Mouse (Mus musculus) E14TG2a.4 (cell line): ENCODE results near the gene Dgkz.

ENCODE experiments used
- H3K27me3 ChIP-seq: 2 replicates; pipeline ENCODE4 v1.6.1; 2014; ENCODE audit warnings: low read length, control low read depth; ENCODE audit not compliant: insufficient read depth
- H3K36me3 ChIP-seq: 2 replicates; pipeline ENCODE4 v1.6.1; 2014; ENCODE audit warnings: low read length, control low read depth; ENCODE audit not compliant: insufficient read depth
- H3K4me1 ChIP-seq: replicated peaks from 2 replicates; pipeline ENCODE4 v1.6.1; 2014; ENCODE audit warnings: low read depth, low read length, control low read depth
- H3K4me3 ChIP-seq: replicated peaks from 2 replicates; pipeline ENCODE4 v1.5.1; 2014; ENCODE audit warnings: mild to moderate bottlenecking, low read length
- H3K9me3 ChIP-seq: 2 replicates; pipeline ENCODE4 v1.6.1; 2014; ENCODE audit warnings: low read length, control low read depth
- CTCF ChIP-seq: conservative IDR thresholded peaks from 2 replicates; pipeline ENCODE4 v1.5.1; 2014; ENCODE audit warnings: low read length
- NANOG ChIP-seq: IDR thresholded peaks from 2 replicates; pipeline ENCODE4 v1.6.1; 2014; ENCODE audit warnings: borderline replicate concordance, low read length, mixed read lengths
- POU5F1 ChIP-seq: IDR thresholded peaks from 2 replicates; pipeline ENCODE4 v1.6.1; 2014; ENCODE audit warnings: low read length, borderline replicate concordance

The Dgkz gene

GRCm38 (mm10) chr2:91922586-91923414 lies 52.9 kb downstream of the Dgkz start:
- Histone ChIP-seq H3K36me3 (peaks cover 12% of the 10 kb centered on the region), H3K4me3 (peak overlapping the region; percentile 83), H3K9me3 (no peaks in the 10 kb centered on the region), H3K27me3 (peaks cover 77% of the 10 kb centered on the region), H3K4me1 (peaks cover 72% of the 10 kb centered on the region)
- TF ChIP-seq POU5F1 (no peak), CTCF (no peak), NANOG (no peak)

GRCm38 (mm10) chr2:91921790-91922570 lies 53.7 kb downstream of the Dgkz start:
- H3K9me3 ChIP-seq = no peaks in the 10 kb centered on the region
- peaks cover 64% of the 10 kb centered on the region for H3K4me1 ChIP-seq
- H3K36me3 ChIP-seq = peaks cover 20% of the 10 kb centered on the region
- peaks cover 71% of the 10 kb centered on the region for H3K27me3 ChIP-seq
- peak overlapping the region; percentile 83 for H3K4me3 ChIP-seq
- TF ChIP-seq POU5F1 (no peak), NANOG (no peak), CTCF (peak; percentile 37)

GRCm38 (mm10) chr2:91921181-91921789 lies 54.4 kb downstream of the Dgkz start:
- Histone ChIP-seq H3K4me3 (peak overlapping the region; percentile 83), H3K36me3 (peaks cover 27% of the 10 kb centered on the region), H3K9me3 (no peaks in the 10 kb centered on the region), H3K27me3 (peaks cover 64% of the 10 kb centered on the region), H3K4me1 (peaks cover 58% of the 10 kb centered on the region)
- TF ChIP-seq NANOG (no peak), CTCF (no peak), POU5F1 (no peak)

GRCm38 (mm10) chr2:91920130-91920529 lies 55.5 kb downstream of the Dgkz start:
- peaks cover 47% of the 10 kb centered on the region for H3K4me1 ChIP-seq
- no peak overlapping the region for H3K4me3 ChIP-seq
- H3K27me3 ChIP-seq = peaks cover 52% of the 10 kb centered on the region
- peaks cover 38% of the 10 kb centered on the region for H3K36me3 ChIP-seq
- no peaks in the 10 kb centered on the region for H3K9me3 ChIP-seq
- no peak for TF ChIP-seq NANOG
- no peak for TF ChIP-seq POU5F1
- no peak for TF ChIP-seq CTCF

GRCm38 (mm10) chr2:91917096-91917495 lies 58.6 kb downstream of the Dgkz start:
- no peak for TF ChIP-seq NANOG
- no peak for TF ChIP-seq CTCF
- TF ChIP-seq POU5F1 = no peak
- H3K36me3 ChIP-seq = peaks cover 69% of the 10 kb centered on the region
- H3K4me1 ChIP-seq = peaks cover 33% of the 10 kb centered on the region
- H3K9me3 ChIP-seq = no peaks in the 10 kb centered on the region
- peaks cover 23% of the 10 kb centered on the region for H3K27me3 ChIP-seq
- H3K4me3 ChIP-seq = no peak overlapping the region

GRCm38 (mm10) chr2:91916346-91916977 lies 59.2 kb downstream of the Dgkz start:
- Histone ChIP-seq H3K9me3 (no peaks in the 10 kb centered on the region), H3K4me1 (peaks cover 36% of the 10 kb centered on the region), H3K27me3 (peaks cover 16% of the 10 kb centered on the region), H3K36me3 (peaks cover 75% of the 10 kb centered on the region), H3K4me3 (no peak overlapping the region)
- TF ChIP-seq POU5F1 (no peak), CTCF (no peak), NANOG (no peak)

GRCm38 (mm10) chr2:91913328-91914110 lies 62.1 kb downstream of the Dgkz start:
- Histone ChIP-seq H3K4me3 (no peak overlapping the region), H3K9me3 (no peaks in the 10 kb centered on the region), H3K27me3 (no peaks in the 10 kb centered on the region), H3K4me1 (peaks cover 21% of the 10 kb centered on the region), H3K36me3 (peaks cover 99% of the 10 kb centered on the region)
- TF ChIP-seq POU5F1 (no peak), NANOG (no peak), CTCF (no peak)

GRCm38 (mm10) chr2:91912616-91913015 lies 63.0 kb downstream of the Dgkz start:
- TF ChIP-seq CTCF = no peak
- no peak for TF ChIP-seq POU5F1
- no peak for TF ChIP-seq NANOG
- Histone ChIP-seq H3K36me3 (peaks cover 96% of the 10 kb centered on the region), H3K27me3 (no peaks in the 10 kb centered on the region)

More at GRCm38 (mm10) chr2:91912616-91913015, 63.0 kb downstream of the Dgkz start:
- peaks cover 21% of the 10 kb centered on the region for H3K4me1 ChIP-seq
- H3K4me3 ChIP-seq = no peak overlapping the region
- H3K9me3 ChIP-seq = no peaks in the 10 kb centered on the region
